Mouse (Mus musculus) ES-Bruce4 (cell line): ENCODE data around the gene Tmigd1.

Experiments used
- CTCF ChIP-seq: IDR thresholded peaks from one replicate; pipeline ENCODE4 v1.8.1; 2011; ENCODE audit warnings: low read depth, low read length
- EP300 ChIP-seq: IDR thresholded peaks from 2 replicates; pipeline ENCODE4 v1.6.1; 2011; ENCODE audit warnings: low read depth, low read length; ENCODE audit not compliant: insufficient read depth
- POLR2A ChIP-seq: IDR thresholded peaks from one replicate; pipeline ENCODE4 v1.8.1; 2011; ENCODE audit warnings: low read length; ENCODE audit not compliant: insufficient read depth

DNA sequence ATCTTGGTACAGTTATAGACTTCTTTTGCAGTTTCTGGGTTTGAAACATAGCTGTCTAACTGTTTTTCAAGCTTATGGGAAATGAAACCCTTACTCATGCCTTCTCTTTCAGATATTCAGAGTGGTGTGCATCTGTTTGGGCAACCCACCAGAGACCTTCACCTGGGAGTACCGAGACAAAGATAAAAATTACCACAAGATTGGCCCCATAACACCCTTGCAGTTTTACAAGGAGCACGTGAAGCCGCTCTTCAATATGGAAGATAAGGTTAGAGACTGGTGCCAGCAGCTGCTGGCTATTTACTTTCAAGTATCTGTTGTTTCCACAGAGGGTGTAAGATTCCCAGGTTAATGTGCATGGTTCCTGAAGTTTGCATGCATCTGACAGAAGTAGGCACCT, 63.7 kb downstream of the Tmigd1 start:
- TF ChIP-seq EP300 (no peak), CTCF (no peak), POLR2A (no peak)
